Mouse (Mus musculus) hindbrain, postnatal 0 days (tissue): Measurements from ENCODE around the gene Efna5. TPM values are rescaled to one million over a fixed set of nuclear protein-coding genes. Genes with fewer than 3 reads are reported as not detected.

Experiments used
- ATAC-seq: fragments of 200-750 bp; cut with Nextera tagmentation; 2 replicates; pipeline ENCODE4 v1.8.0; 2017; ENCODE audit warnings: mild to moderate bottlenecking, moderate TSS enrichment, moderate library complexity
- DNase-seq: peaks from one replicate; pipeline ENCODE4 v3.0.0-alpha.2; 2015; ENCODE audit warnings: low spot score
- H3K27ac ChIP-seq: fragments of 300-500 bp; sonication (generic); 2 replicates; pipeline ENCODE4 v1.5.1; 2014; ENCODE audit warnings: mild to moderate bottlenecking
- H3K27me3 ChIP-seq: fragments of 300-500 bp; sonication (generic); 2 replicates; pipeline ENCODE4 v1.6.1; 2014; ENCODE audit warnings: low read length, mixed read lengths; ENCODE audit not compliant: insufficient read depth
- H3K36me3 ChIP-seq: fragments of 300-500 bp; sonication (generic); 2 replicates; pipeline ENCODE4 v1.6.1; 2014; ENCODE audit warnings: low read length, mixed read lengths; ENCODE audit not compliant: insufficient read depth
- H3K4me1 ChIP-seq: fragments of 300-500 bp; sonication (generic); 2 replicates; pipeline ENCODE4 v1.6.1; 2014; ENCODE audit warnings: antibody characterized with exemption, low read length, mixed read lengths; ENCODE audit not compliant: insufficient read depth
- H3K4me2 ChIP-seq: fragments of 300-500 bp; sonication (generic); 2 replicates; pipeline ENCODE4 v1.6.1; 2014; ENCODE audit warnings: low read depth, mild to moderate bottlenecking, low read length, moderate library complexity, mixed read lengths
- H3K4me3 ChIP-seq: fragments of 300-500 bp; sonication (generic); 2 replicates; pipeline ENCODE4 v1.5.1; 2014; ENCODE audit warnings: low read length
- H3K9ac ChIP-seq: fragments of 300-500 bp; sonication (generic); replicated peaks from 2 replicates; pipeline ENCODE4 v1.6.1; 2014; ENCODE audit warnings: mild to moderate bottlenecking, low read length, moderate library complexity, mixed read lengths
- H3K9me3 ChIP-seq: fragments of 300-500 bp; sonication (generic); 2 replicates; pipeline ENCODE4 v1.6.1; 2016; ENCODE audit warnings: low read length, mixed read lengths
- CTCF ChIP-seq: IDR thresholded peaks from 2 replicates; pipeline ENCODE4 v1.5.1; 2016; ENCODE audit warnings: antibody characterized with exemption, control low read depth, low read depth
- WGBS: fragments of 180-500 bp; shearing (Covaris S2); extraction: QIAGEN DNeasy Blood & Tissue Kit; methylation state at CpG from one replicate; pipeline ENCODE4 v1.1.7; 2014; 5-methylcytosine and 5-hydroxymethylcytosine counted together
- polyA plus RNA-seq: library from polyadenylated mRNA; unstranded; fragments of >200 nt; fragmentation: Nextera tagmentation; extraction: Ambion mirVana; gene quantifications from 2 replicates; pipeline ENCODE4 v1.2.1, GENCODE M21; 2015
- total RNA-seq: library from RNA; depleted of rRNA; stranded (reverse); fragments of >200 nt; gene quantifications from 2 replicates; pipeline ENCODE4 v1.2.3, GENCODE M21; 2014

Gene Efna5
- total and polyA plus RNA-seq, 2 experiments from 2014 or later: 5.3 to 40.2 TPM

- TF ChIP-seq CTCF: no peak
- no peak for ATAC-seq
- WGBS: 34% methylated on average over 4 of the region's 4 CpGs
Measured at GRCm38 (mm10) chr17:62734067-62734466, 147.1 kb downstream of the Efna5 start.

GRCm38 (mm10) chr17:62729754-62730470, 151.2 kb downstream of the Efna5 start:
- no peaks in the 10 kb centered on the region for H3K9me3 ChIP-seq
- H3K27me3 ChIP-seq: no peaks in the 10 kb centered on the region
- ATAC-seq (no peak), DNase-seq (peak; percentile 28)
- no peak overlapping the region for H3K27ac ChIP-seq
- H3K4me1 ChIP-seq: 0 out of 2 replicates have a peak, but pooled peaks cover 3% of the 10 kb centered on the region
- 61% methylated on average over 10 of the region's 10 CpGs for WGBS
- no peak overlapping the region for H3K9ac ChIP-seq
- H3K4me2 ChIP-seq: no peak overlapping the region
- no peak overlapping the region for H3K4me3 ChIP-seq
- TF ChIP-seq CTCF: no peak
- H3K36me3 ChIP-seq: no peaks in the 10 kb centered on the region

More at GRCm38 (mm10) chr17:62734067-62734466, 147.1 kb downstream of the Efna5 start:
- H3K36me3 ChIP-seq: no peaks in the 10 kb centered on the region
- peaks cover 4% of the 10 kb centered on the region; the same call in 1 of the 2 replicates for H3K9me3 ChIP-seq
- H3K9ac ChIP-seq: no peak overlapping the region
- peaks cover 3% of the 10 kb centered on the region; the same call in 1 of the 2 replicates for H3K4me1 ChIP-seq
- H3K4me2 ChIP-seq: no peak overlapping the region
- DNase-seq: no peak
- no peaks in the 10 kb centered on the region for H3K27me3 ChIP-seq
- H3K27ac ChIP-seq: no peak overlapping the region
- no peak overlapping the region for H3K4me3 ChIP-seq

- H3K9me3 ChIP-seq: no peaks in the 10 kb centered on the region
- 42% methylated on average over 10 of the region's 10 CpGs for WGBS
- ATAC-seq (no peak), DNase-seq (no peak)
- H3K9ac ChIP-seq: no peak overlapping the region
- no peak for TF ChIP-seq CTCF
- no peaks in the 10 kb centered on the region for H3K4me1 ChIP-seq
- H3K4me2 ChIP-seq: no peak overlapping the region
- H3K27me3 ChIP-seq: no peaks in the 10 kb centered on the region
- H3K36me3 ChIP-seq: no peaks in the 10 kb centered on the region
- H3K27ac ChIP-seq: no peak overlapping the region
- H3K4me3 ChIP-seq: no peak overlapping the region
Measured at GRCm38 (mm10) chr17:62728142-62728917, 152.8 kb downstream of the Efna5 start.

- no peak overlapping the region for H3K4me3 ChIP-seq
- H3K36me3 ChIP-seq: no peaks in the 10 kb centered on the region
- H3K4me2 ChIP-seq: no peak overlapping the region
- no peak overlapping the region for H3K27ac ChIP-seq
- no peaks in the 10 kb centered on the region for H3K9me3 ChIP-seq
- H3K27me3 ChIP-seq: no peaks in the 10 kb centered on the region
- no peak for DNase-seq
- no peak overlapping the region for H3K9ac ChIP-seq
- H3K4me1 ChIP-seq: no peaks in the 10 kb centered on the region
- WGBS: 82% methylated on average over 5 of the region's 5 CpGs
- no peak for TF ChIP-seq CTCF
- no peak for ATAC-seq
Measured at GRCm38 (mm10) chr17:62726102-62726501, 155.0 kb downstream of the Efna5 start.

DNA sequence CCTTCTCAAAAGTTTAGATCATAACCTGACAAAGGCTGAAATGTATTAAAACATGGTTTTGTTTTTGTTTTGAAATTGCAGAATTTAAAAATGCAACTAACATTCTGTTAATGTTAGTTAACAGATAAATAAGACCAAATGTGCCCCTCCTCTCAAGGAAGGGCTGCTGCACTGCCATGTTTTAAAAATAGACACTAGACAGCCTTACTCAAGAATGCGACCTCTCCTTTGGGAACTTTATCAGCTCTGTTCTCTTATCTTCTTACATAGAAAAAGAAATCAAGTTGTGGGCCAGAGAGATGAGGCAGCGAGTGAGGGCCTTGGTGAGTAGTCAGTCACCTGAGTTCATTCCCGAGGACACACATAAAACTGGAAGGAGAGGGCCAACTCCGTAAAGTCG, 158.2 kb downstream of the Efna5 start:
- Histone ChIP-seq H3K9ac (no peak overlapping the region), H3K4me3 (no peak overlapping the region), H3K4me2 (no peak overlapping the region), H3K27me3 (no peaks in the 10 kb centered on the region), H3K9me3 (no peaks in the 10 kb centered on the region), H3K27ac (no peak overlapping the region), H3K36me3 (no peaks in the 10 kb centered on the region), H3K4me1 (no peaks in the 10 kb centered on the region)
- 87% methylated on average over 5 of the region's 5 CpGs for WGBS
- DNase-seq: no peak
- no peak for ATAC-seq
- TF ChIP-seq CTCF: no peak

DNA sequence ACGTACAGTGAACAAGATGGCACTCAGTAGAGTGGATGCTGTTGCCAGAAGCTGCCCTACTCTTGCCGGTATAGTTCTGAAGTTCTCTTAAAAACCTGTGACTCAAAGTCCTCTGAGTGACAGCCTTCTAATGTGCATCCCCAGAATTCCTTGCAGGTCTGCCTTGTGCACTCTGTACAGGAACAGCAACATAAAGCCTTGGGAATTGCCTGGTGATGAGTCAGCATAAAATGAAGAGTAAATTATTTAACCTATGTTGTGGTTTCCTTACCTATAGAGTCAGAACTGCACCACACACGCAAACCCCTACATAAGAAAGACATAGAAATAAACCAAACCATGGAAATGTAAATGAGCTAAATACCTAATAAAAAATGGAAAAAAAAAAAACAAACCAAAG, 159.5 kb downstream of the Efna5 start:
- Histone ChIP-seq H3K4me2 (no peak overlapping the region; the same call in 1 of the 2 replicates), H3K4me1 (no peaks in the 10 kb centered on the region), H3K9me3 (no peaks in the 10 kb centered on the region), H3K9ac (no peak overlapping the region), H3K4me3 (no peak overlapping the region), H3K27ac (no peak overlapping the region), H3K36me3 (no peaks in the 10 kb centered on the region), H3K27me3 (no peaks in the 10 kb centered on the region)
- WGBS: 88% methylated on average over 3 of the region's 3 CpGs
- no peak for ATAC-seq
- DNase-seq: no peak
- TF ChIP-seq CTCF: no peak
